Mouse (Mus musculus): Measurements from ENCODE around the gene Klhl3. TPM values are rescaled to one million over a fixed set of nuclear protein-coding genes. Genes with fewer than 3 reads are reported as not detected.

The Klhl3 gene
- polyA plus RNA-seq (2015; fragmentation: Nextera tagmentation; extraction: Ambion mirVana), result 13.9 and 15.0 TPM in 2 replicates

DNA sequence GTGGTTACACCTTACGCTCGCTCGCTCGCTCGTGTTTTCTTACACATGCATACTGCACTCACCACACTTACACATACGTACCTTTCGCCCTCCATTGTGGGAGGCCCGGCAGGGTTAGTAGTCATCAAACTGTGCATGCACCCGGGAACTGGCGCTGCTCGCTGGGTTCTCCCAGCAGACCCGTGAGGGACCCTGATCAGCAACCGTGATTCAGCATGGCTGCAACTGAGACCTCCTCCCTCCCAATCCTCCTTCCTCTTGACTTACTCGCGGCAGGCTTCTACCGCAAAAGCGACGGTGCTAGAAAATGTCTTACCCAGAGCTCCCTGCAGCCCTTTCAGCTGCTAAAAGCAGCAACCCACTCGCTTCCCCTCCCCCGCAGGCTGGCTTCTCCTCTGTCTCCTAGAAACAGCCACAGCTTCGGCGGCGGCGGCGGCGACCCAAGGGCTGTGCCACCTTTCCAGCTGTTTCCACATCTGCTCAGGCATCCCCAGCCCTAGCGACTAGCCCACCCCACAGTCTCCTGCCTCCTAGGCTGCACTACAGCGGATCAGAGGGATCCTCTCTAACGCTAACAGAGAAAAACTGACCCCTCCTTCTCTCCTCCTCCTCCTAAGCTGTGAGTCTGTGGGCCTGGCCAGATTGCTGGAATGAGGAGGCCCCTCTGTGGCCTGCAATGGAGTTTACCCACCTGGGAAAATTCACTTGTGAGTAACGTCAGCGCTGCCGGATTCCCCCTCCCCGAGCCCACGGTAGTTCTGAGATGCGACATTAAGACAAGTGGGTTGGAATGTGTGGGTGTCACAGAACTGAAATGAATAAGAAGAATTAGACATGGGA, at the start of gene Klhl3:
Klhl3 (minus strand) TSS at position 532 of the 840 bp plus-strand sequence.
- Histone ChIP-seq H3K4me2 (ENCODE audit: low read length) (peak within 1 kb of the TSS; percentile 86), H3K4me1 (ENCODE audit: control insufficient read depth, insufficient read depth, low read length) (peaks cover 25% of the 10 kb centered on the region), H3K27me3 (ENCODE audit: control insufficient read depth, insufficient read depth, low read depth, low read length) (no peaks in the 10 kb centered on the region), H3K36me3 (ENCODE audit: control insufficient read depth, insufficient read depth, low read length) (no peaks in the 10 kb centered on the region), H3K4me3 (ENCODE audit: low read depth, low read length) (peak within 1 kb of the TSS; percentile 63), H3K9ac (ENCODE audit: low read depth, low read length) (peak within 1 kb of the TSS; percentile 82), H3K27ac (ENCODE audit: low read length) (peak within 1 kb of the TSS; percentile 96), H3K9me3 (replicated peaks; ENCODE audit: control insufficient read depth, low read length, poor library complexity, severe bottlenecking) (no peaks in the 10 kb centered on the region)
- WGBS, result under 1% methylated on average over 35 of the region's 35 CpGs
- ATAC-seq, result peak; percentile 93

DNA sequence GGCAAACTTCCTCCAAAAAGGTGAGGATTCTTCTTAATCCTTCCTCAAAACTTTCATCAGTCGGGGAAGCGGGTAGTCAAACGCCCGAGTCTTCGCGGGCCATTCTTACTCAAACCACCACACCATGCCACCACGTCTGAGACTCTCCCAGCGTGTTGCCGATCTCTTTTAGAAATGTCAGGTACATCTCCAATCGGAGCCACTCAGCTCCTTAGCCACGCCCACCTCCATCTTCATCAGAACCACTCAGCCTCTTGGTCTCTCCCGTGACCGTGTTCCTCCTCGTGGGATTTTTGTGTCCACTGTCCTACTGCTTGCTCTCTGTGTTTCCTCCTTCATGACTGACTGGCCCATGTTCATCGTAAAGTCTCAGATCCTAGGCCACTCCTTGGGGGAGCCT, 47.4 kb upstream of the Klhl3 start:
- Histone ChIP-seq H3K4me3 (ENCODE audit: low read depth, low read length) (no peak overlapping the region), H3K9ac (ENCODE audit: low read depth, low read length) (no peak overlapping the region), H3K4me2 (ENCODE audit: low read length) (no peak overlapping the region), H3K27ac (ENCODE audit: low read length) (no peak overlapping the region), H3K36me3 (ENCODE audit: control insufficient read depth, insufficient read depth, low read length) (peaks cover 23% of the 10 kb centered on the region), H3K27me3 (ENCODE audit: control insufficient read depth, insufficient read depth, low read depth, low read length) (no peaks in the 10 kb centered on the region), H3K9me3 (replicated peaks; ENCODE audit: control insufficient read depth, low read length, poor library complexity, severe bottlenecking) (no peaks in the 10 kb centered on the region), H3K4me1 (ENCODE audit: control insufficient read depth, insufficient read depth, low read length) (peaks cover 13% of the 10 kb centered on the region)
- ATAC-seq, result no peak
- WGBS, result 96% methylated on average over 15 of the region's 15 CpGs

DNA sequence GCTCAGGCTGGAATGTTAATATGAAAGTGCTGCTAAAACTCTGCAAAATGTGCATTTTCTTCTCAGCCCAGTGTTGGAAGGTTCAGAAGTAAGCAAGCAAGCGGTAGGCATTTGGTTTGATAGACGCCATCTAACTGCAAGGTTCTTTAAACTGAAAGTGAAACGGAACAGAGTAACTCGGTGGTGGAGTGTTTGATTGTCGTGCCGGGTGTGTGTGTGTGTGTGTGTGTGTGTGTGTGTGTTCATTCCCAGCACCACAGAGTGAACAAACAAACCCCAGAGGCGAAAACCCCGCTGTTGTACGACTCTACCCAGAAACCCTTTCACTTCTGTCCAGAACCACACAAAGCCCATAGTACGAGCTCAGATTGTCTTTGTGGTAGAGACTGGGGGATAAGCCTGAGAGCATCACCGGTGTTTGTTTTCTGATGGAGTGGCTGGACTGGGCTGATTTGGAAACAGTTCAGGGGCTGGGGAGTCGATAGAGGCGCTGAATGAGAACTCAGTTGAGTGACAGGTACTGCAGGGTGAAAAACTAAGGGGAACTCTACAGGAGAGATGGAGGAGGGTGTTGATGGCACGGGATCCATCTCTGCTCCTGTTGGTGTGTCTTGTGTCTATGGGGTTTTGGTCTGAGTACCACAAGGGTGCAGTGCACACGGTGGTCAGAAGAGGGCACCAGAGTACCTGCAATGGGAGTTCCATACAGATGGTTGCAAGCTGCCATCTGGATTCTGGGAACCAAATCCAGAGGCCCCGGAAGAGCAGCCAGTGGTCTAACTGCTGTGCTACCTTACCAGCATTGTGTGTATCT, 44.9 kb upstream of the Klhl3 start:
- Histone ChIP-seq H3K9me3 (replicated peaks; ENCODE audit: control insufficient read depth, low read length, poor library complexity, severe bottlenecking) (no peaks in the 10 kb centered on the region), H3K9ac (ENCODE audit: low read depth, low read length) (peak overlapping the region; percentile 70), H3K4me1 (ENCODE audit: control insufficient read depth, insufficient read depth, low read length) (peaks cover 13% of the 10 kb centered on the region), H3K4me3 (ENCODE audit: low read depth, low read length) (peak overlapping the region; percentile 51), H3K4me2 (ENCODE audit: low read length) (peak overlapping the region; percentile 73), H3K36me3 (ENCODE audit: control insufficient read depth, insufficient read depth, low read length) (peaks cover 20% of the 10 kb centered on the region), H3K27ac (ENCODE audit: low read length) (peak overlapping the region; percentile 68), H3K27me3 (ENCODE audit: control insufficient read depth, insufficient read depth, low read depth, low read length) (no peaks in the 10 kb centered on the region)
- ATAC-seq, result peak; percentile 41
- 6% methylated on average over 16 of the region's 16 CpGs for WGBS

DNA sequence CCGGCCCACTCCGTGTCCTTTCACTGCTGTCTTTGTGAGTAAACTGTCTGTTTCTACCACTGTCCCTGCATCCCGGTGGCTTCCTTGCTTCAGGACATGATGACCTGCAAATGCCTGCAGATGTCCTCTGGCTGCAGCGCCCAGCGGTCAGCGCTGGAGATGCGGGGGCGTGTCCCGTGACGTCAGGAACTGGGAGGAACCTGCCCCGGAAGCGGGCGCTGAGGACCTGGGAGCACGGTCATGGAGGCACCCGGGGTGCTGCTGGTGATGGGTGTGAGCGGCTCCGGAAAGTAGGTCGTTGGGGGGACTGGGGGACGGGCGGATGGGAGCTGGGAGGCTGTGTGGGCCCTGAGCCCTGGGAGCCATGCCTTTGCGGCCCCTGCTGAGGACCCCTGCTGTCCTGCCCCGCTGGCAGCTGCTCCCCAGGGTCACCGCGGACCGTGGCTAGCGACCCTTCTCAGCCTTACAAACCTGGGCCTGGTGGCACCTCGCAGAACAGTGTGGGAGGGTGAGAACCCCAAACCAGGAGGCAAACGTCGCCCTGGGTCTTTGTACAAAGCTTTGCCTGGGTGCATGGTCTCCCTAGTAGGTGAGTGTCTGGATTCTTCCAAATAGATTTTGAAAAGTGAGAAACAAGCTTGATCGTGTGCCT, 44.2 kb upstream of the Klhl3 start, which contains the start of gene Idnk:
Idnk (plus strand) TSS at position 203 of the 652 bp plus-strand sequence.
- Histone ChIP-seq H3K27me3 (ENCODE audit: control insufficient read depth, insufficient read depth, low read depth, low read length) (no peaks in the 10 kb centered on the region), H3K9me3 (replicated peaks; ENCODE audit: control insufficient read depth, low read length, poor library complexity, severe bottlenecking) (no peaks in the 10 kb centered on the region), H3K4me1 (ENCODE audit: control insufficient read depth, insufficient read depth, low read length) (peaks cover 13% of the 10 kb centered on the region), H3K9ac (ENCODE audit: low read depth, low read length) (peak within 1 kb of the TSS; percentile 70), H3K4me2 (ENCODE audit: low read length) (peak within 1 kb of the TSS; percentile 73), H3K27ac (ENCODE audit: low read length) (peak within 1 kb of the TSS; percentile 68), H3K36me3 (ENCODE audit: control insufficient read depth, insufficient read depth, low read length) (peaks cover 16% of the 10 kb centered on the region), H3K4me3 (ENCODE audit: low read depth, low read length) (peak within 1 kb of the TSS; percentile 51)
- ATAC-seq, result peak; percentile 84
- WGBS, result under 1% methylated on average over 30 of the region's 30 CpGs

DNA sequence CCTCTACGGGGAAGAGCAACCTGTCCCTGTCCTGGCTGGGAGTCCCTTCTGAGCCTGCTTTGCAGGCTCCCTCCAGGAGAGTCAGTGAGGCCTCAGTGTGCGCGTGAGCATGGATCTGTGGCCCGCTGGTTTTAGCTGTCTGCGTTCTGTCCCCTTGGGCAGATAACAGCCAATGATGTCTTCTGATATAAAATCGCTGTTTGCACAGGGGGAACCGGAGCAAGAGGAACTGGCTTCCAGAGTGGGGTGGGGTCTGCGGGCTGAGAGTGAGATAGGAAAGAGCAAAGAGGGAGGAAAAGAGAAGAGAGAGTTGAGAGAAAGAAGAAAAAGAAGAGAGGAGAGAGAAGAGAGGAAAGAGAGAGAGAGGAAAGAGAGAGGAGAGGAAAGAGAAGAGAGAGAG, 43.6 kb upstream of the Klhl3 start:
- H3K9ac ChIP-seq (ENCODE audit: low read depth, low read length), result peak overlapping the region; percentile 70
- no peaks in the 10 kb centered on the region for H3K27me3 ChIP-seq (ENCODE audit: control insufficient read depth, insufficient read depth, low read depth, low read length)
- ATAC-seq, result peak; percentile 30; the same call in 1 of the 2 replicates
- no peaks in the 10 kb centered on the region for H3K9me3 ChIP-seq (replicated peaks; ENCODE audit: control insufficient read depth, low read length, poor library complexity, severe bottlenecking)
- peak overlapping the region; percentile 51 for H3K4me3 ChIP-seq (ENCODE audit: low read depth, low read length)
- peaks cover 16% of the 10 kb centered on the region for H3K36me3 ChIP-seq (ENCODE audit: control insufficient read depth, insufficient read depth, low read length)
- H3K4me2 ChIP-seq (ENCODE audit: low read length), result peak overlapping the region; percentile 73
- H3K27ac ChIP-seq (ENCODE audit: low read length), result peak overlapping the region; percentile 68
- 18% methylated on average over 8 of the region's 8 CpGs for WGBS
- H3K4me1 ChIP-seq (ENCODE audit: control insufficient read depth, insufficient read depth, low read length), result peaks cover 13% of the 10 kb centered on the region

- ATAC-seq, result no peak
- H3K4me2 ChIP-seq (ENCODE audit: low read length), result no peak overlapping the region
- no peak overlapping the region for H3K4me3 ChIP-seq (ENCODE audit: low read depth, low read length)
- peaks cover 9% of the 10 kb centered on the region for H3K36me3 ChIP-seq (ENCODE audit: control insufficient read depth, insufficient read depth, low read length)
- H3K9me3 ChIP-seq (replicated peaks; ENCODE audit: control insufficient read depth, low read length, poor library complexity, severe bottlenecking), result no peaks in the 10 kb centered on the region
- no peaks in the 10 kb centered on the region for H3K27me3 ChIP-seq (ENCODE audit: control insufficient read depth, insufficient read depth, low read depth, low read length)
- no peak overlapping the region for H3K9ac ChIP-seq (ENCODE audit: low read depth, low read length)
- H3K4me1 ChIP-seq (ENCODE audit: control insufficient read depth, insufficient read depth, low read length), result peaks cover 13% of the 10 kb centered on the region
- WGBS, result 91% methylated on average over 2 of the region's 2 CpGs
- no peak overlapping the region for H3K27ac ChIP-seq (ENCODE audit: low read length)
Measured at GRCm38 (mm10) chr13:58156031-58156430, 42.6 kb upstream of the Klhl3 start.

DNA sequence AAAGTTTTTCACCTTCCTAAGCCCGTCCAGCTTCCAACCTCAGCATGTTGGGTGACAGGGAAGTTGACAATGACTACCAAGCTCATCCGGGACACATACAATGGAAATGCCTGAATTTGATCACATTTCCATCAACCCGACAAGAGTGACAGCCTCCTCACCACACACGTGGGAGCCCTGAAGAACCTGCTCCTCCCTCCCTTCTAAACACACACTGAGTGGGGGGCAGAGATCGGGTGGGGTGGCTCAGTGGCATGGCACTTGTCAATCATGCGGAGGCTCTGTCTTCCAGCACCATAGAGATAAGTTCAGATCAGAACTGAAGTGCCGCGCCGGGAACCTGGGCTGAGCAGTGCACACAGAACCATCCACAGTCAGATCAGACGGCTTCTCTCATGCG, 37.0 kb upstream of the Klhl3 start:
- no peak for ATAC-seq
- H3K27ac ChIP-seq (ENCODE audit: low read length), result no peak overlapping the region

DNA sequence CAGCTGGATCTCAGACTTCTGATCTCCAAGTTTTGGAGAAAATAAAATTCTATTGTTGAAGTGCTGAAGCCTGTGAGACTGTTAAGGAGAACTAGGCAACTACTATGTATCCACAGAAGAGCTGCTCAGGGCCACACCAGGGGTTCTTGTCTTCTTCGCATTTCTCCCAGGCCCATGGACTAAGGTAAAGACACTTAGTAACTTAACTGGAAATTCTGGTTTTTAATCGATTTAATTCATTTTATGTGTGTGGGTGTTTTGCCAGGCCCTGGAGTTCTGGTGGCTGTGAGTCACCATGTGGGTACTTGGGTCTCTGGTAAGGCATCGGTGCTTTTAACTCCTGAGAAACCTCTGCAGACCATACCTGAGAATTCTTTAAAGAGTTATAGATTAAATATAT, 36.2 kb upstream of the Klhl3 start:
- H3K27ac ChIP-seq (ENCODE audit: low read length), result no peak overlapping the region
- H3K36me3 ChIP-seq (ENCODE audit: control insufficient read depth, insufficient read depth, low read length), result no peaks in the 10 kb centered on the region
- 90% methylated on average over 3 of the region's 3 CpGs for WGBS
- H3K9me3 ChIP-seq (replicated peaks; ENCODE audit: control insufficient read depth, low read length, poor library complexity, severe bottlenecking), result no peaks in the 10 kb centered on the region
- H3K4me3 ChIP-seq (ENCODE audit: low read depth, low read length), result no peak overlapping the region
- no peak overlapping the region for H3K9ac ChIP-seq (ENCODE audit: low read depth, low read length)
- H3K4me1 ChIP-seq (ENCODE audit: control insufficient read depth, insufficient read depth, low read length), result peaks cover 2% of the 10 kb centered on the region; the same call in 1 of the 2 replicates
- ATAC-seq, result no peak
- H3K4me2 ChIP-seq (ENCODE audit: low read length), result no peak overlapping the region
- H3K27me3 ChIP-seq (ENCODE audit: control insufficient read depth, insufficient read depth, low read depth, low read length), result no peaks in the 10 kb centered on the region

More for the DNA sequence above, 37.0 kb upstream of the Klhl3 start:
- Histone ChIP-seq H3K9me3 (replicated peaks; ENCODE audit: control insufficient read depth, low read length, poor library complexity, severe bottlenecking) (no peaks in the 10 kb centered on the region), H3K4me1 (ENCODE audit: control insufficient read depth, insufficient read depth, low read length) (peaks cover 2% of the 10 kb centered on the region; the same call in 1 of the 2 replicates), H3K4me2 (ENCODE audit: low read length) (no peak overlapping the region), H3K9ac (ENCODE audit: low read depth, low read length) (no peak overlapping the region), H3K27me3 (ENCODE audit: control insufficient read depth, insufficient read depth, low read depth, low read length) (no peaks in the 10 kb centered on the region), H3K36me3 (ENCODE audit: control insufficient read depth, insufficient read depth, low read length) (no peaks in the 10 kb centered on the region), H3K4me3 (ENCODE audit: low read depth, low read length) (no peak overlapping the region)
- 82% methylated on average over 11 of the region's 11 CpGs for WGBS

Measured in midbrain, embryonic 16.5 days (tissue).